Mouse (Mus musculus) hindbrain, embryonic 11.5 days (tissue): ENCODE results near the gene Tpp1. TPM values are rescaled to one million over a fixed set of nuclear protein-coding genes. Genes with fewer than 3 reads are reported as not detected.

Experiments used
- ATAC-seq: fragments of 200-750 bp; cut with Nextera tagmentation; 2 replicates; pipeline ENCODE4 v1.8.0; 2017; ENCODE audit warnings: mild to moderate bottlenecking, moderate TSS enrichment, moderate library complexity; ENCODE audit not compliant: low FRiP score
- DNase-seq: peaks from one replicate; pipeline ENCODE4 v3.0.0-alpha.2; 2015; ENCODE audit warnings: low spot score
- H3K27ac ChIP-seq: fragments of 300-500 bp; sonication (generic); 2 replicates; pipeline ENCODE4 v1.5.1; 2014; ENCODE audit warnings: mild to moderate bottlenecking, low read depth, low read length
- H3K27me3 ChIP-seq: fragments of 300-500 bp; sonication (generic); 2 replicates; pipeline ENCODE4 v1.6.1; 2014; ENCODE audit warnings: mild to moderate bottlenecking, low read length, moderate library complexity, mixed read lengths; ENCODE audit not compliant: control insufficient read depth, insufficient read depth
- H3K36me3 ChIP-seq: fragments of 300-500 bp; sonication (generic); 2 replicates; pipeline ENCODE4 v1.6.1; 2014; ENCODE audit warnings: mild to moderate bottlenecking, low read length, moderate library complexity, mixed read lengths; ENCODE audit not compliant: control insufficient read depth, insufficient read depth
- H3K4me1 ChIP-seq: fragments of 300-500 bp; sonication (generic); replicated peaks from 2 replicates; pipeline ENCODE4 v1.6.1; 2014; ENCODE audit warnings: low read length, mixed read lengths; ENCODE audit not compliant: control insufficient read depth, insufficient read depth
- H3K4me2 ChIP-seq: fragments of 300-500 bp; sonication (generic); replicated peaks from 2 replicates; pipeline ENCODE4 v1.6.1; 2014; ENCODE audit warnings: mild to moderate bottlenecking, low read depth, low read length
- H3K4me3 ChIP-seq: fragments of 300-500 bp; sonication (generic); 2 replicates; pipeline ENCODE4 v1.5.1; 2014; ENCODE audit warnings: low read depth, low read length
- H3K9ac ChIP-seq: fragments of 300-500 bp; sonication (generic); 2 replicates; pipeline ENCODE4 v1.6.1; 2014; ENCODE audit warnings: low read depth, low read length
- H3K9me3 ChIP-seq: fragments of 300-500 bp; sonication (generic); 2 replicates; pipeline ENCODE4 v1.6.1; 2016; ENCODE audit warnings: low read length; ENCODE audit not compliant: control insufficient read depth
- WGBS: fragments of 180-500 bp; shearing (Covaris S2); extraction: QIAGEN DNeasy Blood & Tissue Kit; methylation state at CpG from one replicate; pipeline ENCODE4 v1.1.7; 2014; 5-methylcytosine and 5-hydroxymethylcytosine counted together
- polyA plus RNA-seq: library from polyadenylated mRNA; unstranded; fragments of >200 nt; fragmentation: Nextera tagmentation; extraction: Ambion mirVana; gene quantifications from 2 replicates; pipeline ENCODE4 v1.2.1, GENCODE M21; 2014

Tpp1 gene
- polyA plus RNA-seq, 1 experiment from 2014 or later = 43.3 TPM

GRCm38 (mm10) chr7:105772331-105772730, 20.3 kb upstream of the Tpp1 start:
- Histone ChIP-seq H3K9ac (no peak overlapping the region), H3K36me3 (peaks cover 8% of the 10 kb centered on the region), H3K9me3 (no peaks in the 10 kb centered on the region), H3K27ac (no peak overlapping the region), H3K4me3 (no peak overlapping the region), H3K27me3 (no peaks in the 10 kb centered on the region), H3K4me2 (no peak overlapping the region), H3K4me1 (peaks cover 7% of the 10 kb centered on the region)
- no peak for ATAC-seq
- DNase-seq = no peak
- WGBS = 92% methylated on average over 15 of the region's 15 CpGs

DNA sequence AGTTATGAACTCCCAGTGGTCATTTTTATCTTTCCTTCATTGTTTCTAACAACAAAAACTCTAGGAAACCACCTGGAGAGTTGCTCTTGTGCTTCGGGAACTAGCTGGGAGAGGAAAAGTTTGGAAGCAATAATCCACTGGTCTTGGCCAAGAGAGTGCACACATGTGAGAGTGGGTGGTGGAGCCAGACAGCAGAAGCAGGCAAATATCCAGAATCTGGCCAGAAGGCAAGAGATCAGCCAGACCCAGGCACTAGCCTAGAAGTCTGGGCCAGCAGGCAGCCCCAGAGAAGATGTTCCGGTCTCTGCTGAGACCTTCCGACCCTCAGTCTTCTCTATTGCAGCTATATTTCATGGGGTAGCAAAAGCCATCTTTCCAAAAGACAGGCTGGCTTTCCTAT, 17.9 kb upstream of the Tpp1 start:
- H3K9ac ChIP-seq = no peak overlapping the region
- no peak overlapping the region for H3K4me3 ChIP-seq
- DNase-seq (no peak), ATAC-seq (no peak)
- H3K9me3 ChIP-seq = no peaks in the 10 kb centered on the region
- H3K4me1 ChIP-seq = peaks cover 7% of the 10 kb centered on the region
- 97% methylated on average over 3 of the region's 3 CpGs for WGBS
- no peak overlapping the region for H3K4me2 ChIP-seq
- no peak overlapping the region for H3K27ac ChIP-seq
- peaks cover under 1% of the 10 kb centered on the region; the same call in 1 of the 2 replicates for H3K27me3 ChIP-seq
- peaks cover 12% of the 10 kb centered on the region for H3K36me3 ChIP-seq

GRCm38 (mm10) chr7:105767729-105768165, 15.7 kb upstream of the Tpp1 start:
- Histone ChIP-seq H3K9me3 (no peaks in the 10 kb centered on the region), H3K4me2 (no peak overlapping the region; the same call in 1 of the 2 replicates), H3K4me1 (peaks cover 8% of the 10 kb centered on the region; the same call in 1 of the 2 replicates), H3K27me3 (peaks cover 21% of the 10 kb centered on the region), H3K4me3 (no peak overlapping the region), H3K36me3 (peaks cover 20% of the 10 kb centered on the region), H3K9ac (no peak overlapping the region), H3K27ac (peak overlapping the region; percentile 12)
- 14% methylated on average over 6 of the region's 6 CpGs for WGBS
- DNase-seq = peak; percentile 49
- ATAC-seq = peak; percentile 59

GRCm38 (mm10) chr7:105764331-105764730, 12.3 kb upstream of the Tpp1 start:
- ATAC-seq = no peak
- peaks cover 25% of the 10 kb centered on the region for H3K36me3 ChIP-seq

DNA sequence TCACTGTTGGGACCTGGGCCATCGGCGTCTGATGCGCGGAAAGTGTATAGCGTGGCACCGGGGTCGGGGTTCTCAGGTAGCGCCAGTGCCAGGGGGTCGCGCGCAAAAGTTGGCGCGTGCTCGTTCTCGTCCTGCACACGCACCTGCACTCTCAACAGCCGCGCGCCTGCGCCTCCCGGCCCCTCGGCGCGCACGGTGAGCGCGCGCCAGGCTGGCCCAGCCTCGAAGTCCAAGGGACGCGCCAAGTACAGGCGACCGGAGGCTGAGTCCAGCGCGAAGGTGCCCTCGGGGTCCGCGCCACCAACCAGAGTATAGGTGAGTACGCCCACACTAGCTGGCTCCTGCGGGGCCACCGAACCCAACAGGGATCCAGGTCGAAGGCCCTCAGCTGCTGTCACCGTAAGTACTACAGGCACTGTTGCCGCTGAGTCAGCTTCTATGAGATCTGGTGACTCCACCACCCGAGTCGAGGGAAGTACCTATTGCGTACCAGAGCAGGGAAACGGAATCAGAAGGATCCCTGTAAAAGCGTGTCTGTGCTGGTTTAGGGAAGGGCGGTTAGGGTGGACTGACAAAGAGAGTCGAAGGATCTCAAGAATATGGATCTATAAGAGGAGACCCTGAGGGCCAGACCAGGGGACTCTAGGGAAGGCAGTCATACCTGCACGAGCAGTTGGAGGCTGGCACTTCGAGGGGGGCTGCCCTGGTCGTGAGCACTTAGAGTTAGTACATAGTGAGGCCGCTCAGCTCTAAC, 10.7 kb upstream of the Tpp1 start:
- Histone ChIP-seq H3K9me3 (no peaks in the 10 kb centered on the region), H3K27ac (no peak overlapping the region), H3K4me1 (peaks cover 2% of the 10 kb centered on the region; the same call in 1 of the 2 replicates), H3K4me3 (0 out of 2 replicates have a peak overlapping the region, but pooled peaks have one; percentile 8), H3K9ac (no peak overlapping the region), H3K4me2 (peak overlapping the region; percentile 7; the same call in 1 of the 2 replicates), H3K36me3 (peaks cover 36% of the 10 kb centered on the region), H3K27me3 (peaks cover 27% of the 10 kb centered on the region)
- peak; percentile 46 for DNase-seq
- 20% methylated on average over 54 of the region's 55 CpGs for WGBS
- ATAC-seq = 0 out of 2 replicates have a peak, but pooled peaks have one; percentile 8

More at GRCm38 (mm10) chr7:105764331-105764730, 12.3 kb upstream of the Tpp1 start:
- no peak overlapping the region for H3K9ac ChIP-seq
- H3K9me3 ChIP-seq = no peaks in the 10 kb centered on the region
- H3K4me1 ChIP-seq = peaks cover 9% of the 10 kb centered on the region; the same call in 1 of the 2 replicates
- no peak for DNase-seq
- H3K4me3 ChIP-seq = no peak overlapping the region
- no peak overlapping the region for H3K27ac ChIP-seq
- H3K4me2 ChIP-seq = no peak overlapping the region
- WGBS = 90% methylated on average over 11 of the region's 11 CpGs
- H3K27me3 ChIP-seq = peaks cover 27% of the 10 kb centered on the region

- Histone ChIP-seq H3K9me3 (no peaks in the 10 kb centered on the region), H3K27me3 (peaks cover 27% of the 10 kb centered on the region), H3K4me3 (no peak overlapping the region), H3K36me3 (peaks cover 38% of the 10 kb centered on the region), H3K4me1 (0 out of 2 replicates have a peak, but pooled peaks cover 2% of the 10 kb centered on the region), H3K9ac (no peak overlapping the region), H3K4me2 (0 out of 2 replicates have a peak overlapping the region, but pooled peaks have one; percentile 7), H3K27ac (no peak overlapping the region)
- ATAC-seq (peak; percentile 9; the same call in 1 of the 2 replicates), DNase-seq (no peak)
- WGBS = 19% methylated on average over 51 of the region's 51 CpGs
Measured at GRCm38 (mm10) chr7:105761813-105762484, 9.9 kb upstream of the Tpp1 start.

DNA sequence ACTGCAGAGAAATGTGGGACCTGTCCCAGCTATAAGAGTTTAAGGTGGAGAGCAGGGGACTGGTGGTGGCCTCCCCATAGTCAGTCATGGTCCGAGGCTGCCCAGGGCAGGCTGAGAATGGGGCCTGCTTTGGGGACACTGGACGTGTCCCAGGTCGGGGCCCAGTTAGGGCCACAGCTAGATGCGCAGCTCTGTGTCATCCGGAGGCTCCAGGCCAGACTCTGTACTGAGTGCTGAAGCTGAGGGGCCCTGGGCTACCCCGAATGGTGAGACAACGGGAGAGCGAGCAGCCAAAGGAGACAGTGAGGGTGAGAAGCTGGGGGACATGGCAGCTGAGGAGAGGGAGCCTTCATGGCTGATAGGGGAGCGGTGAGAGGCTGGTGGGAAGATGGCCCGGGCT, 1.2 kb upstream of the Tpp1 start:
- H3K4me3 ChIP-seq = no peak overlapping the region
- DNase-seq = no peak
- H3K4me2 ChIP-seq = no peak overlapping the region
- no peaks in the 10 kb centered on the region for H3K4me1 ChIP-seq
- no peaks in the 10 kb centered on the region for H3K9me3 ChIP-seq
- ATAC-seq = no peak
- 90% methylated on average over 10 of the region's 10 CpGs for WGBS
- H3K9ac ChIP-seq = no peak overlapping the region
- peaks cover 7% of the 10 kb centered on the region for H3K36me3 ChIP-seq
- no peaks in the 10 kb centered on the region for H3K27me3 ChIP-seq
- H3K27ac ChIP-seq = no peak overlapping the region

GRCm38 (mm10) chr7:105752716-105753115, 681 bp upstream of the Tpp1 start:
- Histone ChIP-seq H3K27ac (no peak overlapping the region), H3K4me2 (no peak overlapping the region), H3K9ac (no peak overlapping the region), H3K36me3 (peaks cover 5% of the 10 kb centered on the region; the same call in 1 of the 2 replicates), H3K9me3 (no peaks in the 10 kb centered on the region), H3K4me1 (no peaks in the 10 kb centered on the region), H3K27me3 (no peaks in the 10 kb centered on the region), H3K4me3 (no peak overlapping the region)
- DNase-seq (no peak), ATAC-seq (no peak; the same call in none of the 2 replicates)
- WGBS = 96% methylated on average over 2 of the region's 2 CpGs
